Mouse (Mus musculus) erythroblast, embryonic 14.5 days (primary cell): ENCODE measurements around the gene Rnase13. TPM values are rescaled to one million over a fixed set of nuclear protein-coding genes. Genes with fewer than 3 reads are reported as not detected.
"Not testable (repeated sequence)": the region's sequence is repeated elsewhere in the genome, so short reads cannot be mapped to it uniquely, and the experiment has no call there.

Source experiments
- H3K27me3 ChIP-seq: 2 replicates; pipeline ENCODE4 v1.6.1; 2012; ENCODE audit warnings: inconsistent platforms; ENCODE audit not compliant: control insufficient read depth
- H3K36me3 ChIP-seq: 2 replicates; pipeline ENCODE4 v1.6.1; 2012; ENCODE audit warnings: mild to moderate bottlenecking, inconsistent platforms; ENCODE audit not compliant: control insufficient read depth
- H3K4me1 ChIP-seq: 2 replicates; pipeline ENCODE4 v1.6.1; 2012; ENCODE audit warnings: inconsistent platforms; ENCODE audit not compliant: control insufficient read depth
- H3K4me3 ChIP-seq: replicated peaks from 2 replicates; pipeline ENCODE3; 2012; ENCODE audit warnings: moderate library complexity, mild to moderate bottlenecking, inconsistent platforms
- H3K9me3 ChIP-seq: 2 replicates; pipeline ENCODE4 v1.6.1; 2012; ENCODE audit warnings: low read length, inconsistent platforms, mixed read lengths; ENCODE audit not compliant: control insufficient read depth
- GATA1 ChIP-seq: IDR thresholded peaks from 2 replicates; pipeline ENCODE4 v1.6.1; 2012; ENCODE audit warnings: low read length, inconsistent platforms, mixed read lengths
- TAL1 ChIP-seq: IDR thresholded peaks from 3 replicates; pipeline ENCODE4 v1.6.1; 2012; ENCODE audit warnings: low read length, inconsistent platforms, mixed read lengths
- polyA plus RNA-seq: library from polyadenylated mRNA; stranded (reverse); fragments of >175 nt; gene quantifications from 2 replicates; pipeline ENCODE4 v1.2.3, GENCODE M21; 2012

Rnase13 gene
- polyA plus RNA-seq, 1 experiment, result not detected

DNA sequence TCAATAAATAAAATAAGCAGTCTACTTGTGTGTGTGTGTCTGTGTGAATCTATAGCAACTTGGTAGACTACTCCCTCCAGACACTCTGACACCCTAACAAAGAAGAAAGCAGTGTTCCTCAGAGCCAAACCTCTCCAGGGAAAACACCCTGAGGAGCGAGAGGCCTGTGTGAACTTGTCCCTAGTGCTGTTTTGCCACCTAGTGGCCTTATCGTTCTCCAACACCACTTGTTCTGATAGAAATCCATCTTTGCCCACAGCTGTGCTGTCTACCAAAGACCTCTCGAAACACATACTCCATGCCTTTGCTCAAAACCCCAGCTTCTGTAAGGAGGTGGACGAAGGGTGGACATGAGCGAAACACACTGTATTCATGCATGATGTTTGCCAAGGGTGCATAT is 8.3 kb upstream of the Rnase13 start:
- H3K4me1 ChIP-seq, result no peaks in the 10 kb centered on the region
- peaks cover 5% of the 10 kb centered on the region for H3K9me3 ChIP-seq
- H3K4me3 ChIP-seq, result no peak overlapping the region
- no peaks in the 10 kb centered on the region for H3K27me3 ChIP-seq
- no peaks in the 10 kb centered on the region for H3K36me3 ChIP-seq
- TF ChIP-seq TAL1, result no peak
- TF ChIP-seq GATA1, result no peak

DNA sequence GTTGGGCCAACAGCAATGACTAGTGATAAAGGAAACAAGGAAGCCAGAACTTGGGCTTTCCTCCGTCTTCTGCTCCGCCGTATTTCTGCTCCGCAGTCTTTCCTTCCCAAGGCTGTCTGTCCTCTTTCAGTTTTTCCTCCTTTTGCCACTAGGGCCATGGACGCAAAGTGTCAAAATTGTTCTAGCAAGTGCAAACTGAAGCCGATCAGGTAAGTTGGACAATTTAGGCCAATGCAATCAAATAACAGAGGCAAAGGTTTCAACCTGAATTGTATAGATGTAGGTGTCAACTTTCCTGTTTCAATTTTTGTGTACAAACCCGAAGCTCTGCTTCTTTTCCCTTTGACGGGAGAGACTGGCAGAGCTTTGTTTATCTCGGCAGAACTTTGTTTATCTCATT is 7.4 kb upstream of the Rnase13 start:
- Histone ChIP-seq H3K36me3 (no peaks in the 10 kb centered on the region), H3K27me3 (no peaks in the 10 kb centered on the region), H3K4me1 (no peaks in the 10 kb centered on the region), H3K4me3 (no peak overlapping the region), H3K9me3 (peaks cover 5% of the 10 kb centered on the region)
- TF ChIP-seq TAL1 (no peak), GATA1 (no peak)

GRCm38 (mm10) chr14:51929309-51929943 is 6.9 kb upstream of the Rnase13 start:
- peaks cover 5% of the 10 kb centered on the region for H3K9me3 ChIP-seq
- H3K4me1 ChIP-seq, result no peaks in the 10 kb centered on the region
- H3K27me3 ChIP-seq, result no peaks in the 10 kb centered on the region
- H3K4me3 ChIP-seq, result no peak overlapping the region
- H3K36me3 ChIP-seq, result no peaks in the 10 kb centered on the region
- TF ChIP-seq GATA1 (no peak), TAL1 (no peak)

DNA sequence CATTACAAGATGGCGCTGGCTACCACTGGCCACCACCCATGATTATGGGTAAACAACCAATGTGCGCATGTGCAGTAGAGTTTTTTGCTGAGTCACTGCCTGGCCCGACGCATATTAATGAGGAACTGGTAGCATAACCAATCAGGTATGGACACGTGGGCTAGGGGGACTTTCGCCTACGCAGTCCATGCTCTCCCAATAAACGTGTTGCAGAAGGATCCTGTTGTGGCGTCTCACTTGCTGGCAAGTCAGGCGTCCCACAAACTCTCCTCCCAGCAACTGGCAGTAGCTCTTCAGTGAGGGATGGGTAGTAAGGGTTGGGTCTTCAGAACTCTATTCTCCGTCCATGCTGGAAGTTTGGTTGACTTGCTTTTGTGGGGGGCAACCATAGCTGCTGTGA is 4.4 kb upstream of the Rnase13 start:
- H3K27me3 ChIP-seq, H3K4me3 ChIP-seq, H3K9me3 ChIP-seq, H3K36me3 ChIP-seq, H3K4me1 ChIP-seq: not testable (repeated sequence)

- Histone ChIP-seq H3K4me3 (no peak overlapping the region), H3K4me1 (no peaks in the 10 kb centered on the region), H3K27me3 (no peaks in the 10 kb centered on the region), H3K9me3 (no peaks in the 10 kb centered on the region), H3K36me3 (no peaks in the 10 kb centered on the region)
- no peak for TF ChIP-seq TAL1
- no peak for TF ChIP-seq GATA1
Observed at GRCm38 (mm10) chr14:51923492-51923891, 919 bp upstream of the Rnase13 start.

DNA sequence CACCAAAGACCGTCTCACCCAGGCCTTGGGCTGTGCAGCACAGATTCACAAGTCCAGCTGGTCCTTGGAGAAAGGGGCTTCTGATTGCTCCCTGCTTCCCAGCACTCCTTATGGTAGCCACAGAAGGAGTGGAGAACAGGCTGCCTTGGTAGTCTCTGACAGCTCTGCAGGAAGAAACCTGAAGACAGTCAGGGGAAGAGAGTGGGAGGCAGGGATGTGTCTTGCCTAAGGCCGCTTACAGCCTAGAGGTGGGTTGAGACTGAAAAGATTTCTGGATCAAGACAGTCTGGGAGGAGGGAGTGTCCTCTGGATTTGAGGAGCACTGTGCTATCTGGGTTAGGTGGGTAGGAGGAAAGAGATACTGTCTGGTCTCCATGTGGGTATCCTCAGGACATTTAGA is 337 bp upstream of the Rnase13 start:
- no peaks in the 10 kb centered on the region for H3K27me3 ChIP-seq
- H3K36me3 ChIP-seq, result no peaks in the 10 kb centered on the region
- no peaks in the 10 kb centered on the region for H3K4me1 ChIP-seq
- TF ChIP-seq TAL1, result no peak
- H3K9me3 ChIP-seq, result no peaks in the 10 kb centered on the region
- H3K4me3 ChIP-seq, result no peak overlapping the region

GRCm38 (mm10) chr14:51921759-51922570 is 608 bp downstream of the Rnase13 start:
- H3K4me3 ChIP-seq, result no peak overlapping the region
- no peaks in the 10 kb centered on the region for H3K9me3 ChIP-seq
- TF ChIP-seq GATA1, result no peak
- H3K4me1 ChIP-seq, result no peaks in the 10 kb centered on the region
- H3K27me3 ChIP-seq, result no peaks in the 10 kb centered on the region
- no peaks in the 10 kb centered on the region for H3K36me3 ChIP-seq

DNA sequence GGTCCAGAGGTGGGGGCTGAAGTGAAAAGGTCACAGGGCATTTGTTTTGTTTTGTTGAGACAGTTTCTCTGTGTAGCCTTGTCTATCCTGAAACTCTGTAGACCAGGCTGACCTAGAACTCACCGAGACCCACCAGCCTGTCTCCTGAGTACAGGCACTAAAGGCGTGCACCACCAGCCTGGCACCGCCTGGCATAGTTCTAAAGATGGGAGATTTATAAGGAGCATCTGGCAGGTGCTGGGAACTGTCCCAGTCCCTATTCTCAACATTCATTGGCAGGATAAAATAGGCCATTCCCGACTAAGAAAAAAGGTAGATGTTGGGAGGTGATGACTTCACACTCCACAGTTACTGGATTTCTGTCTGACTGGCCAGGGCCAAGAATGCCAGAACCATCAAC is 3.6 kb downstream of the Rnase13 start:
- H3K4me1 ChIP-seq, result peaks cover 2% of the 10 kb centered on the region; the same call in 1 of the 2 replicates
- H3K27me3 ChIP-seq, result peaks cover 18% of the 10 kb centered on the region
- H3K36me3 ChIP-seq, result no peaks in the 10 kb centered on the region

DNA sequence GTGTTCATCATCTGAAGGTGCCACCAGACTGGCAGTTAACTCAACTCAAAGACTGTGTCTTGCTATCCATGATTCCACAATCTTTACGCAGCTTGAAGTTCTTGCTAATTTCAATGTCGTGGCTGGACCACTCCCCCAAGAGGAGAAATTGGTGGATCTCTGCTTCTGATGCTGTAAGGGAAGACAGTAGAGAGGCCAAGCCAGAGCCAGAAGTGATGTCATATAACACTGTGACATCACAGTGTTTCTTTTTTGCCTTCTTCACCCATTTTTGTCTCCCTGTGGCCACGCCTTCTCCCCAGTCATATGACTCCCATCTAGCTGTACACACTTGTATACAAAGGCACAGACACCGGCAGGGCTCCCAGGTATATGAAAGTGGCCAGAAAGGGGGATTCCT is 4.4 kb downstream of the Rnase13 start, which contains the start of gene Tppp2:
Gene Tppp2, plus strand, starts transcription at position 301 of the 400 bp plus-strand sequence.
- H3K27me3 ChIP-seq, result peaks cover 26% of the 10 kb centered on the region
- H3K4me1 ChIP-seq, result peaks cover 9% of the 10 kb centered on the region
- TF ChIP-seq GATA1 (no peak), TAL1 (no peak)
- H3K4me3 ChIP-seq, result no peak within 1 kb of the TSS
- H3K9me3 ChIP-seq, result no peaks in the 10 kb centered on the region
- H3K36me3 ChIP-seq, result no peaks in the 10 kb centered on the region

More for the DNA sequence above, 3.6 kb downstream of the Rnase13 start:
- TF ChIP-seq TAL1 (no peak), GATA1 (no peak)
- Histone ChIP-seq H3K4me3 (no peak overlapping the region), H3K9me3 (no peaks in the 10 kb centered on the region)
